Mouse (Mus musculus): Measurements from ENCODE around the gene Gm19668.
"Not testable (repeated sequence)": the region's sequence is repeated elsewhere in the genome, so short reads cannot be mapped to it uniquely, and the experiment has no call there.

Gene Gm19668

GRCm38 (mm10) chr10:77798921-77799508, at the start of gene Gm19668:
Gene Gm19668 (minus strand): TSS chr10:77799133.
- in situ Hi-C loops (cut with MboI), result no loop called here

- in situ Hi-C loops (cut with MboI), result no loop called here
Measured at GRCm38 (mm10) chr10:77847538-77847937, 48.6 kb upstream of the Gm19668 start.

- in situ Hi-C loops (cut with MboI), result no loop called here
Measured at GRCm38 (mm10) chr10:77846961-77847360, 48.0 kb upstream of the Gm19668 start.

- in situ Hi-C loops (cut with MboI), result no loop called here
Measured at GRCm38 (mm10) chr10:77846503-77846902, 47.6 kb upstream of the Gm19668 start, which contains the start of gene Gm36176. Gene Gm36176 (plus strand): TSS chr10:77846803.

- in situ Hi-C loops (cut with MboI), result no loop called here
Measured at GRCm38 (mm10) chr10:77839006-77839405, 40.1 kb upstream of the Gm19668 start.

- in situ Hi-C loops (cut with MboI), result no loop called here
Measured at GRCm38 (mm10) chr10:77835647-77836046, 36.7 kb upstream of the Gm19668 start, which contains the start of gene Krtap10-10. Gene Krtap10-10 (plus strand): TSS chr10:77835947.

- in situ Hi-C loops (cut with MboI), result no loop called here
Measured at GRCm38 (mm10) chr10:77826951-77827350, 28.0 kb upstream of the Gm19668 start, which contains the start of gene Krtap10-4. Gene Krtap10-4 (minus strand): TSS chr10:77827095.

GRCm38 (mm10) chr10:77819203-77819602, 20.3 kb upstream of the Gm19668 start:
- in situ Hi-C loops (cut with MboI), result no loop called here

- in situ Hi-C loops (cut with MboI), result no loop called here
Measured at GRCm38 (mm10) chr10:77818523-77818922, 19.6 kb upstream of the Gm19668 start.

- in situ Hi-C loops (cut with MboI), result no loop called here
Measured at GRCm38 (mm10) chr10:77815514-77815913, 16.6 kb upstream of the Gm19668 start.

- in situ Hi-C loops (cut with MboI), result no loop called here
Measured at GRCm38 (mm10) chr10:77814382-77814781, 15.4 kb upstream of the Gm19668 start, which contains the start of gene Gm2696. Gene Gm2696 (plus strand): TSS chr10:77814682.

GRCm38 (mm10) chr10:77811743-77812142, 12.8 kb upstream of the Gm19668 start, which contains the start of gene Gm9507:
Gene Gm9507 (minus strand): TSS chr10:77811843.
- in situ Hi-C loops (cut with MboI), result no loop called here

GRCm38 (mm10) chr10:77804095-77804494, 5.2 kb upstream of the Gm19668 start:
- in situ Hi-C loops (cut with MboI), result no loop called here

- in situ Hi-C loops (cut with MboI), result not testable (repeated sequence)
Measured at GRCm38 (mm10) chr10:77798164-77798920, 591 bp downstream of the Gm19668 start.

- in situ Hi-C loops (cut with MboI), result no loop called here
Measured at GRCm38 (mm10) chr10:77797677-77798076, 1.3 kb downstream of the Gm19668 start.

- in situ Hi-C loops (cut with MboI), result no loop called here
Measured at GRCm38 (mm10) chr10:77794976-77795375, 4.0 kb downstream of the Gm19668 start, which contains the start of gene Gm9639. Gene Gm9639 (minus strand): TSS chr10:77795076.

- in situ Hi-C loops (cut with MboI), result no loop called here
Measured at GRCm38 (mm10) chr10:77788621-77789020, 10.3 kb downstream of the Gm19668 start.

GRCm38 (mm10) chr10:77787876-77788275, 11.1 kb downstream of the Gm19668 start, which contains the start of gene Gm7137:
Gene Gm7137 (minus strand): TSS chr10:77788200.
- in situ Hi-C loops (cut with MboI), result not testable (repeated sequence)

- in situ Hi-C loops (cut with MboI), result not testable (repeated sequence)
Measured at GRCm38 (mm10) chr10:77783396-77783795, 15.5 kb downstream of the Gm19668 start.

GRCm38 (mm10) chr10:77782442-77782841, 16.5 kb downstream of the Gm19668 start, which contains the start of gene Gm3250:
Gene Gm3250 (minus strand): TSS chr10:77782542.
- in situ Hi-C loops (cut with MboI), result not testable (repeated sequence)

- in situ Hi-C loops (cut with MboI), result not testable (repeated sequence)
Measured at GRCm38 (mm10) chr10:77776844-77777243, 22.1 kb downstream of the Gm19668 start, which contains the start of gene Gm7138. Gene Gm7138 (minus strand): TSS chr10:77776944.

GRCm38 (mm10) chr10:77772142-77772541, 26.8 kb downstream of the Gm19668 start:
- in situ Hi-C loops (cut with MboI), result not testable (repeated sequence)

- in situ Hi-C loops (cut with MboI), result not testable (repeated sequence)
Measured at GRCm38 (mm10) chr10:77771225-77771624, 27.7 kb downstream of the Gm19668 start, which contains the start of gene Gm3238. Gene Gm3238 (minus strand): TSS chr10:77771325.

Measured in mature B cell (primary cell).